Mouse (Mus musculus) stomach, postnatal 0 days (tissue): ENCODE data around the gene Rapgef6. TPM values are rescaled to one million over a fixed set of nuclear protein-coding genes. Genes with fewer than 3 reads are reported as not detected.

Experiments
- ATAC-seq: fragments of 200-750 bp; cut with Nextera tagmentation; 2 replicates; pipeline ENCODE4 v1.8.0; 2017; ENCODE audit not compliant: low FRiP score, low TSS enrichment
- DNase-seq: peaks from one replicate; pipeline ENCODE4 v3.0.0-alpha.2; 2016; ENCODE audit warnings: low spot score
- H3K27ac ChIP-seq: fragments of 300-500 bp; sonication (generic); replicated peaks from 2 replicates; pipeline ENCODE4 v1.5.1; 2014; ENCODE audit warnings: mild to moderate bottlenecking, control low read depth
- H3K27me3 ChIP-seq: fragments of 300-500 bp; sonication (generic); 2 replicates; pipeline ENCODE4 v1.6.1; 2014; ENCODE audit warnings: low read length; ENCODE audit not compliant: control insufficient read depth, insufficient read depth
- H3K36me3 ChIP-seq: fragments of 300-500 bp; sonication (generic); 2 replicates; pipeline ENCODE4 v1.6.1; 2014; ENCODE audit warnings: low read length, mixed read lengths; ENCODE audit not compliant: control insufficient read depth, insufficient read depth
- H3K4me1 ChIP-seq: fragments of 300-500 bp; sonication (generic); replicated peaks from 2 replicates; pipeline ENCODE4 v1.6.1; 2014; ENCODE audit warnings: antibody characterized with exemption; ENCODE audit not compliant: control insufficient read depth, insufficient read depth
- H3K4me2 ChIP-seq: fragments of 300-500 bp; sonication (generic); replicated peaks from 2 replicates; pipeline ENCODE4 v1.6.1; 2014; ENCODE audit warnings: low read depth, mild to moderate bottlenecking, control low read depth, moderate library complexity
- H3K4me3 ChIP-seq: fragments of 300-500 bp; sonication (generic); 2 replicates; pipeline ENCODE4 v1.5.1; 2014; ENCODE audit warnings: low read depth, low read length, control low read depth
- H3K9ac ChIP-seq: fragments of 300-500 bp; sonication (generic); 2 replicates; pipeline ENCODE4 v1.6.1; 2014; ENCODE audit warnings: mild to moderate bottlenecking, low read length, control low read depth, mixed read lengths
- H3K9me3 ChIP-seq: fragments of 300-500 bp; sonication (generic); 2 replicates; pipeline ENCODE4 v1.6.1; 2016; ENCODE audit warnings: low read length; ENCODE audit not compliant: control insufficient read depth
- CTCF ChIP-seq: IDR thresholded peaks from 2 replicates; pipeline ENCODE4 v1.5.1; 2016; ENCODE audit warnings: antibody characterized with exemption, low read depth, mild to moderate bottlenecking, moderate library complexity
- EP300 ChIP-seq: optimal IDR thresholded peaks from 2 replicates; pipeline ENCODE3; 2016; ENCODE audit warnings: antibody characterized with exemption
- WGBS: fragments of 180-500 bp; shearing (Covaris S2); extraction: QIAGEN DNeasy Blood & Tissue Kit; methylation state at CpG from one replicate; pipeline ENCODE4 v1.1.7; 2014; 5-methylcytosine and 5-hydroxymethylcytosine counted together
- polyA plus RNA-seq: library from polyadenylated mRNA; unstranded; fragments of >200 nt; fragmentation: Nextera tagmentation; extraction: Ambion mirVana; gene quantifications from 2 replicates; pipeline ENCODE4 v1.2.1, GENCODE M21; 2015

The Rapgef6 gene
- polyA plus RNA-seq, 1 experiment from 2014 or later, result 17.0 TPM

GRCm38 (mm10) chr11:54604415-54604814 lies 81.8 kb downstream of the Rapgef6 start:
- DNase-seq (no peak), ATAC-seq (no peak)
- H3K4me1 ChIP-seq, result no peaks in the 10 kb centered on the region
- no peak overlapping the region for H3K4me2 ChIP-seq
- H3K27me3 ChIP-seq, result no peaks in the 10 kb centered on the region
- H3K9me3 ChIP-seq, result no peaks in the 10 kb centered on the region
- H3K4me3 ChIP-seq, result no peak overlapping the region
- TF ChIP-seq CTCF, result no peak
- H3K36me3 ChIP-seq, result no peaks in the 10 kb centered on the region
- H3K27ac ChIP-seq, result no peak overlapping the region
- no peak overlapping the region for H3K9ac ChIP-seq
- 75% methylated on average over 3 of the region's 3 CpGs for WGBS

- no peak overlapping the region for H3K4me3 ChIP-seq
- ATAC-seq, result no peak
- no peak for DNase-seq
- no peaks in the 10 kb centered on the region for H3K4me1 ChIP-seq
- H3K27me3 ChIP-seq, result no peaks in the 10 kb centered on the region
- H3K27ac ChIP-seq, result no peak overlapping the region
- TF ChIP-seq EP300 (no peak), CTCF (no peak)
- no peaks in the 10 kb centered on the region for H3K9me3 ChIP-seq
- no peak overlapping the region for H3K4me2 ChIP-seq
- H3K36me3 ChIP-seq, result no peaks in the 10 kb centered on the region
- H3K9ac ChIP-seq, result no peak overlapping the region
These were observed 91.0 kb downstream of the Rapgef6 start for GRCm38 (mm10) chr11:54613628-54614027.

- Histone ChIP-seq H3K9ac (no peak overlapping the region), H3K4me1 (no peaks in the 10 kb centered on the region), H3K4me3 (no peak overlapping the region), H3K27ac (no peak overlapping the region), H3K36me3 (no peaks in the 10 kb centered on the region), H3K4me2 (no peak overlapping the region), H3K27me3 (no peaks in the 10 kb centered on the region), H3K9me3 (no peaks in the 10 kb centered on the region)
- WGBS, result 63% methylated on average over 1 of the region's 1 CpGs
- no peak for ATAC-seq
- no peak for DNase-seq
- TF ChIP-seq CTCF (no peak), EP300 (no peak)
These were observed 91.9 kb downstream of the Rapgef6 start for GRCm38 (mm10) chr11:54614560-54614959.

- no peaks in the 10 kb centered on the region for H3K4me1 ChIP-seq
- no peak for TF ChIP-seq EP300
- no peak for TF ChIP-seq CTCF
- H3K27me3 ChIP-seq, result no peaks in the 10 kb centered on the region
- H3K9me3 ChIP-seq, result no peaks in the 10 kb centered on the region
- H3K4me3 ChIP-seq, result no peak overlapping the region
- H3K4me2 ChIP-seq, result no peak overlapping the region
- ATAC-seq (no peak), DNase-seq (no peak)
- no peak overlapping the region for H3K27ac ChIP-seq
- no peaks in the 10 kb centered on the region for H3K36me3 ChIP-seq
- 53% methylated on average over 2 of the region's 2 CpGs for WGBS
- H3K9ac ChIP-seq, result no peak overlapping the region
These were observed 96.2 kb downstream of the Rapgef6 start for GRCm38 (mm10) chr11:54618841-54619240.

GRCm38 (mm10) chr11:54621725-54622124 lies 99.1 kb downstream of the Rapgef6 start:
- TF ChIP-seq CTCF, result no peak
- no peak for TF ChIP-seq EP300
- DNase-seq (no peak), ATAC-seq (no peak)
- Histone ChIP-seq H3K27me3 (no peaks in the 10 kb centered on the region), H3K4me1 (no peaks in the 10 kb centered on the region), H3K4me2 (no peak overlapping the region), H3K9me3 (no peaks in the 10 kb centered on the region), H3K36me3 (no peaks in the 10 kb centered on the region), H3K9ac (no peak overlapping the region), H3K4me3 (no peak overlapping the region), H3K27ac (no peak overlapping the region)
- WGBS, result 96% methylated on average over 2 of the region's 2 CpGs

- no peaks in the 10 kb centered on the region for H3K27me3 ChIP-seq
- no peaks in the 10 kb centered on the region for H3K4me1 ChIP-seq
- no peak for DNase-seq
- no peak for ATAC-seq
- TF ChIP-seq CTCF (no peak), EP300 (no peak)
- no peak overlapping the region for H3K27ac ChIP-seq
- H3K4me3 ChIP-seq, result no peak overlapping the region
- no peak overlapping the region for H3K4me2 ChIP-seq
- H3K9ac ChIP-seq, result no peak overlapping the region
- 80% methylated on average over 1 of the region's 1 CpGs for WGBS
- no peaks in the 10 kb centered on the region for H3K9me3 ChIP-seq
- H3K36me3 ChIP-seq, result no peaks in the 10 kb centered on the region; the same call in 1 of the 2 replicates
These were observed 104.3 kb downstream of the Rapgef6 start for GRCm38 (mm10) chr11:54626905-54627304.
